Mouse (Mus musculus) cortical plate, adult 2 months (tissue): ENCODE results near the gene Lrrfip2. TPM values are rescaled to one million over a fixed set of nuclear protein-coding genes. Genes with fewer than 3 reads are reported as not detected.
A peak's percentile ranks its signal among the peaks of the same experiment; 100 is the strongest.

Experiments
- H3K27ac ChIP-seq: fragments of 200-500 bp; 2 replicates; pipeline ENCODE4 v1.5.1; 2012; ENCODE audit warnings: low read length, control low read depth, inconsistent platforms; ENCODE audit not compliant: insufficient read depth
- H3K4me1 ChIP-seq: fragments of 200-500 bp; 2 replicates; pipeline ENCODE4 v1.6.1; 2011; ENCODE audit warnings: low read length; ENCODE audit not compliant: control insufficient read depth, insufficient read depth
- H3K4me3 ChIP-seq: fragments of 200-500 bp; 2 replicates; pipeline ENCODE4 v1.5.1; 2011; ENCODE audit warnings: mild to moderate bottlenecking, low read length, control low read depth; ENCODE audit not compliant: insufficient read depth
- CTCF ChIP-seq: fragments of 200-500 bp; IDR thresholded peaks from 2 replicates; pipeline ENCODE4 v1.5.1; 2011; ENCODE audit warnings: mild to moderate bottlenecking, control low read depth, low read length; ENCODE audit not compliant: insufficient read depth; ENCODE audit errors: extremely low read depth
- POLR2A ChIP-seq: fragments of 200-500 bp; IDR thresholded peaks from 2 replicates; pipeline ENCODE4 v1.6.1; 2011; ENCODE audit warnings: mild to moderate bottlenecking, low read length, control low read depth; ENCODE audit not compliant: insufficient read depth; ENCODE audit errors: extremely low read depth
- polyA plus RNA-seq: library from polyadenylated mRNA; depleted of rRNA; stranded (reverse); fragments of >200 nt; gene quantifications from 2 replicates; pipeline ENCODE4 v1.2.3, GENCODE M21; 2012; rRNA removed

Lrrfip2 gene
- polyA plus RNA-seq: 55.5 and 59.5 TPM in 2 replicates

- no peaks in the 10 kb centered on the region; the same call in 1 of the 2 replicates for H3K4me1 ChIP-seq
- TF ChIP-seq POLR2A (no peak), CTCF (no peak)
- peak within 1 kb of the TSS; percentile 40 for H3K27ac ChIP-seq
- peak within 1 kb of the TSS; percentile 74 for H3K4me3 ChIP-seq
Measured at GRCm38 (mm10) chr9:111117126-111117642, at the start of gene Lrrfip2. Gene Lrrfip2 (plus strand): TSS chr9:111117592.

GRCm38 (mm10) chr9:111070546-111070961 lies 46.8 kb upstream of the Lrrfip2 start:
- no peak overlapping the region for H3K27ac ChIP-seq
- TF ChIP-seq CTCF: peak; percentile 45; the same call in 1 of the 2 replicates
- TF ChIP-seq POLR2A: no peak
- no peaks in the 10 kb centered on the region for H3K4me1 ChIP-seq
- H3K4me3 ChIP-seq: no peak overlapping the region

- no peak overlapping the region for H3K27ac ChIP-seq
- no peaks in the 10 kb centered on the region for H3K4me1 ChIP-seq
- no peak overlapping the region for H3K4me3 ChIP-seq
- TF ChIP-seq CTCF (peak; percentile 80), POLR2A (no peak)
Measured at GRCm38 (mm10) chr9:111072175-111072574, 45.2 kb upstream of the Lrrfip2 start.

- H3K4me3 ChIP-seq: no peak overlapping the region
- no peak for TF ChIP-seq POLR2A
- TF ChIP-seq CTCF: no peak
- no peaks in the 10 kb centered on the region for H3K4me1 ChIP-seq
Measured at GRCm38 (mm10) chr9:111072971-111073370, 44.4 kb upstream of the Lrrfip2 start.

GRCm38 (mm10) chr9:111077745-111078144 lies 39.6 kb upstream of the Lrrfip2 start:
- H3K4me3 ChIP-seq: no peak overlapping the region
- no peak for TF ChIP-seq POLR2A
- TF ChIP-seq CTCF: peak; percentile 46
- no peak overlapping the region for H3K27ac ChIP-seq
- H3K4me1 ChIP-seq: no peaks in the 10 kb centered on the region

More at GRCm38 (mm10) chr9:111072971-111073370, 44.4 kb upstream of the Lrrfip2 start:
- H3K27ac ChIP-seq: no peak overlapping the region

DNA sequence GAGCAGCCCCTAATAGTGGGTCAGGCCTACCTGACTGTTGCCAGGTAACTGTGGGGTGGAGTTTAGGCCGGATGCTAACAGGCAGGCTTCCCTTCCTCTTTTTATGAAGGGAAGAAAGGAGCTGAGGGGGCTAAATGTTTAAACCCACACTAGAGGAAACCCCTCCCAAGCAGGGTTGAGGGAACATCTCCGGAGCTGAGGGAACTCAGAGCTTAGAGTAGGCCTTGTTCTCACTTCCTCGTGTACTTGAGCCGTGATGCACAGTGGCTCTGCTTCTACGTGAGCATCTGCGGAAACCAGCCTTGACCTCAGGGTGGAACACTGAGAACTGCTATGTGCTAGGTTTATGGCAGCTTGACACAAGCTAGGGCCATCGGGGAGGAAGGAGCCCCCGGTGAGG lies 36.6 kb upstream of the Lrrfip2 start:
- Histone ChIP-seq H3K4me3 (no peak overlapping the region), H3K4me1 (no peaks in the 10 kb centered on the region), H3K27ac (no peak overlapping the region)
- TF ChIP-seq CTCF (no peak), POLR2A (no peak)

- H3K27ac ChIP-seq: no peak overlapping the region
- no peaks in the 10 kb centered on the region for H3K4me1 ChIP-seq
- no peak overlapping the region for H3K4me3 ChIP-seq
- TF ChIP-seq POLR2A (no peak), CTCF (no peak)
Measured at GRCm38 (mm10) chr9:111081765-111082164, 35.6 kb upstream of the Lrrfip2 start.

GRCm38 (mm10) chr9:111085329-111085728 lies 32.1 kb upstream of the Lrrfip2 start:
- Histone ChIP-seq H3K27ac (no peak overlapping the region), H3K4me3 (no peak overlapping the region), H3K4me1 (no peaks in the 10 kb centered on the region)
- TF ChIP-seq CTCF (no peak), POLR2A (no peak)

- Histone ChIP-seq H3K4me3 (no peak overlapping the region), H3K4me1 (no peaks in the 10 kb centered on the region), H3K27ac (no peak overlapping the region)
- no peak for TF ChIP-seq CTCF
- no peak for TF ChIP-seq POLR2A
Measured at GRCm38 (mm10) chr9:111086137-111086536, 31.3 kb upstream of the Lrrfip2 start.

GRCm38 (mm10) chr9:111086995-111087606 lies 30.3 kb upstream of the Lrrfip2 start:
- H3K27ac ChIP-seq: no peak overlapping the region
- no peak overlapping the region for H3K4me3 ChIP-seq
- no peaks in the 10 kb centered on the region for H3K4me1 ChIP-seq
- TF ChIP-seq CTCF (no peak), POLR2A (no peak)
